Mouse (Mus musculus) olfactory bulb, adult 2 months (tissue): ENCODE measurements around the gene Hist1h4j.

Experiments
- CTCF ChIP-seq: fragments of 200-500 bp; IDR thresholded peaks from 2 replicates; pipeline ENCODE4 v1.5.1; 2012; ENCODE audit warnings: low read depth, mild to moderate bottlenecking, low read length, moderate library complexity; ENCODE audit not compliant: insufficient read depth
- POLR2A ChIP-seq: fragments of 200-500 bp; IDR thresholded peaks from 2 replicates; pipeline ENCODE4 v1.6.1; 2012; ENCODE audit warnings: mild to moderate bottlenecking, low read depth, low read length, moderate library complexity; ENCODE audit not compliant: insufficient read depth

GRCm38 (mm10) chr13:21755707-21756106 is 20.8 kb downstream of the Hist1h4j start:
- TF ChIP-seq CTCF (no peak), POLR2A (no peak)
